Mouse (Mus musculus) liver, embryonic 13.5 days (tissue): ENCODE results near the gene Bcl11a. TPM values are rescaled to one million over a fixed set of nuclear protein-coding genes. Genes with fewer than 3 reads are reported as not detected.

Experiments
- ATAC-seq: fragments of 200-750 bp; cut with Nextera tagmentation; 2 replicates; pipeline ENCODE4 v1.8.0; 2017; ENCODE audit warnings: low read depth, mild to moderate bottlenecking, moderate number of reproducible peaks, moderate library complexity
- DNase-seq: peaks from one replicate; pipeline ENCODE4 v3.0.0; 2022
- H3K27ac ChIP-seq: fragments of 300-500 bp; sonication (generic); 2 replicates; pipeline ENCODE4 v1.5.1; 2015; ENCODE audit warnings: moderate library complexity, mild to moderate bottlenecking, inconsistent platforms
- H3K27me3 ChIP-seq: fragments of 300-500 bp; sonication (generic); 2 replicates; pipeline ENCODE4 v1.6.1; 2015; ENCODE audit warnings: mild to moderate bottlenecking, inconsistent platforms
- H3K36me3 ChIP-seq: fragments of 300-500 bp; sonication (generic); 2 replicates; pipeline ENCODE4 v1.6.1; 2015; ENCODE audit warnings: mild to moderate bottlenecking, inconsistent platforms
- H3K4me1 ChIP-seq: fragments of 300-500 bp; sonication (generic); replicated peaks from 2 replicates; pipeline ENCODE4 v1.6.1; 2015; ENCODE audit warnings: inconsistent platforms
- H3K4me2 ChIP-seq: fragments of 300-500 bp; sonication (generic); 2 replicates; pipeline ENCODE4 v1.6.1; 2015; ENCODE audit warnings: inconsistent platforms, mild to moderate bottlenecking, moderate library complexity
- H3K4me3 ChIP-seq: fragments of 300-500 bp; sonication (generic); replicated peaks from 2 replicates; pipeline ENCODE4 v1.5.1; 2015; ENCODE audit warnings: mild to moderate bottlenecking, inconsistent platforms
- H3K9ac ChIP-seq: fragments of 300-500 bp; sonication (generic); 2 replicates; pipeline ENCODE4 v1.6.1; 2015; ENCODE audit warnings: mild to moderate bottlenecking, inconsistent platforms
- H3K9me3 ChIP-seq: fragments of 300-500 bp; sonication (generic); replicated peaks from 2 replicates; pipeline ENCODE4 v1.6.1; 2016; ENCODE audit warnings: inconsistent platforms
- WGBS: fragments of 180-500 bp; shearing (Covaris S2); methylation state at CpG from one replicate; pipeline ENCODE4 v1.1.7; 2015; ENCODE audit not compliant: insufficient replicate concordance; 5-methylcytosine and 5-hydroxymethylcytosine counted together
- polyA plus RNA-seq: library from polyadenylated mRNA; unstranded; fragments of >200 nt; fragmentation: Nextera tagmentation; extraction: Ambion mirVana; gene quantifications from 2 replicates; pipeline ENCODE4 v1.2.1, GENCODE M21; 2015

Gene Bcl11a
- polyA plus RNA-seq, 1 experiment from 2014 or later, result 37.9 TPM

- Histone ChIP-seq H3K27me3 (no peaks in the 10 kb centered on the region), H3K4me3 (no peak overlapping the region), H3K9ac (peak overlapping the region; percentile 35; the same call in 1 of the 2 replicates), H3K36me3 (peaks cover 61% of the 10 kb centered on the region), H3K4me2 (no peak overlapping the region), H3K9me3 (no peaks in the 10 kb centered on the region), H3K27ac (peak overlapping the region; percentile 32; the same call in 1 of the 2 replicates), H3K4me1 (peaks cover 64% of the 10 kb centered on the region)
- DNase-seq, result no peak
- WGBS, result 64% methylated on average over 3 of the region's 3 CpGs
- no peak for ATAC-seq
These were observed 14.8 kb downstream of the Bcl11a start for GRCm38 (mm10) chr11:24092618-24093017.

- no peaks in the 10 kb centered on the region for H3K9me3 ChIP-seq
- peak; percentile 52 for ATAC-seq
These were observed 16.2 kb downstream of the Bcl11a start for GRCm38 (mm10) chr11:24094086-24094487.

GRCm38 (mm10) chr11:24095236-24095635 is 17.4 kb downstream of the Bcl11a start:
- Histone ChIP-seq H3K9ac (peak overlapping the region; percentile 22; the same call in 1 of the 2 replicates), H3K9me3 (no peaks in the 10 kb centered on the region), H3K27me3 (no peaks in the 10 kb centered on the region), H3K4me1 (peaks cover 81% of the 10 kb centered on the region), H3K36me3 (peaks cover 34% of the 10 kb centered on the region), H3K4me2 (peak overlapping the region; percentile 21; the same call in 1 of the 2 replicates), H3K27ac (peak overlapping the region; percentile 63), H3K4me3 (no peak overlapping the region)
- ATAC-seq (no peak), DNase-seq (no peak)
- 55% methylated on average over 9 of the region's 9 CpGs for WGBS

More at GRCm38 (mm10) chr11:24094086-24094487, 16.2 kb downstream of the Bcl11a start:
- H3K9ac ChIP-seq, result no peak overlapping the region
- no peaks in the 10 kb centered on the region for H3K27me3 ChIP-seq
- peaks cover 72% of the 10 kb centered on the region for H3K4me1 ChIP-seq
- peaks cover 46% of the 10 kb centered on the region for H3K36me3 ChIP-seq
- H3K4me3 ChIP-seq, result no peak overlapping the region
- peak overlapping the region; percentile 19 for H3K27ac ChIP-seq
- WGBS, result 36% methylated on average over 5 of the region's 5 CpGs
- H3K4me2 ChIP-seq, result no peak overlapping the region
- DNase-seq, result no peak

- no peak overlapping the region for H3K4me2 ChIP-seq
- DNase-seq (no peak), ATAC-seq (no peak)
- peaks cover 30% of the 10 kb centered on the region for H3K36me3 ChIP-seq
- H3K4me1 ChIP-seq, result peaks cover 86% of the 10 kb centered on the region
- no peaks in the 10 kb centered on the region for H3K27me3 ChIP-seq
- H3K9me3 ChIP-seq, result no peaks in the 10 kb centered on the region
- peak overlapping the region; percentile 63 for H3K27ac ChIP-seq
- H3K4me3 ChIP-seq, result no peak overlapping the region
- 76% methylated on average over 7 of the region's 7 CpGs for WGBS
- no peak overlapping the region for H3K9ac ChIP-seq
These were observed 17.9 kb downstream of the Bcl11a start for GRCm38 (mm10) chr11:24095656-24096353.

- no peaks in the 10 kb centered on the region for H3K27me3 ChIP-seq
- no peaks in the 10 kb centered on the region for H3K9me3 ChIP-seq
- H3K36me3 ChIP-seq, result peaks cover 28% of the 10 kb centered on the region
- DNase-seq (no peak), ATAC-seq (no peak)
- H3K9ac ChIP-seq, result no peak overlapping the region
- no peak overlapping the region for H3K4me3 ChIP-seq
- H3K27ac ChIP-seq, result no peak overlapping the region; the same call in 1 of the 2 replicates
- H3K4me2 ChIP-seq, result no peak overlapping the region
- 72% methylated on average over 6 of the region's 6 CpGs for WGBS
- H3K4me1 ChIP-seq, result peaks cover 89% of the 10 kb centered on the region
These were observed 18.6 kb downstream of the Bcl11a start for GRCm38 (mm10) chr11:24096483-24096882.

GRCm38 (mm10) chr11:24097026-24097425 is 19.2 kb downstream of the Bcl11a start:
- peak overlapping the region; percentile 51 for H3K27ac ChIP-seq
- DNase-seq, result no peak
- H3K36me3 ChIP-seq, result peaks cover 24% of the 10 kb centered on the region
- H3K4me1 ChIP-seq, result peaks cover 90% of the 10 kb centered on the region
- H3K9ac ChIP-seq, result no peak overlapping the region
- ATAC-seq, result no peak
- no peaks in the 10 kb centered on the region for H3K27me3 ChIP-seq
- H3K4me3 ChIP-seq, result no peak overlapping the region
- H3K4me2 ChIP-seq, result no peak overlapping the region
- WGBS, result 78% methylated on average over 6 of the region's 6 CpGs
- H3K9me3 ChIP-seq, result no peaks in the 10 kb centered on the region

- H3K27me3 ChIP-seq, result no peaks in the 10 kb centered on the region
- no peak for DNase-seq
- no peaks in the 10 kb centered on the region for H3K9me3 ChIP-seq
- peaks cover 92% of the 10 kb centered on the region for H3K4me1 ChIP-seq
- ATAC-seq, result no peak
- H3K4me2 ChIP-seq, result no peak overlapping the region
- WGBS, result 65% methylated on average over 5 of the region's 5 CpGs
- no peak overlapping the region for H3K4me3 ChIP-seq
- H3K9ac ChIP-seq, result no peak overlapping the region
- H3K36me3 ChIP-seq, result peaks cover 24% of the 10 kb centered on the region; the same call in 1 of the 2 replicates
- H3K27ac ChIP-seq, result no peak overlapping the region
These were observed 20.2 kb downstream of the Bcl11a start for GRCm38 (mm10) chr11:24098069-24098468.

- H3K4me2 ChIP-seq, result peak overlapping the region; percentile 51
These were observed 20.8 kb downstream of the Bcl11a start for GRCm38 (mm10) chr11:24098662-24099061.

GRCm38 (mm10) chr11:24099215-24099614 is 21.4 kb downstream of the Bcl11a start:
- peak overlapping the region; percentile 51 for H3K4me2 ChIP-seq
- H3K27me3 ChIP-seq, result no peaks in the 10 kb centered on the region
- no peak for DNase-seq
- peaks cover 22% of the 10 kb centered on the region for H3K36me3 ChIP-seq
- H3K9me3 ChIP-seq, result no peaks in the 10 kb centered on the region
- H3K4me1 ChIP-seq, result peaks cover 90% of the 10 kb centered on the region
- WGBS, result 70% methylated on average over 10 of the region's 10 CpGs
- no peak overlapping the region for H3K4me3 ChIP-seq
- no peak for ATAC-seq
- H3K9ac ChIP-seq, result no peak overlapping the region
- H3K27ac ChIP-seq, result peak overlapping the region; percentile 81

More at GRCm38 (mm10) chr11:24098662-24099061, 20.8 kb downstream of the Bcl11a start:
- H3K27me3 ChIP-seq, result no peaks in the 10 kb centered on the region
- H3K9me3 ChIP-seq, result no peaks in the 10 kb centered on the region
- H3K27ac ChIP-seq, result peak overlapping the region; percentile 81
- DNase-seq, result no peak
- no peak overlapping the region for H3K9ac ChIP-seq
- no peak overlapping the region for H3K4me3 ChIP-seq
- peaks cover 25% of the 10 kb centered on the region; the same call in 1 of the 2 replicates for H3K36me3 ChIP-seq
- 54% methylated on average over 3 of the region's 3 CpGs for WGBS
- no peak for ATAC-seq
- H3K4me1 ChIP-seq, result peaks cover 93% of the 10 kb centered on the region

- H3K4me2 ChIP-seq, result peak overlapping the region; percentile 51
- no peaks in the 10 kb centered on the region for H3K27me3 ChIP-seq
- DNase-seq (no peak), ATAC-seq (peak; percentile 45)
- H3K4me3 ChIP-seq, result peak overlapping the region; percentile 20; the same call in 1 of the 2 replicates
- WGBS, result 20% methylated on average over 6 of the region's 7 CpGs
- peak overlapping the region; percentile 45; the same call in 1 of the 2 replicates for H3K9ac ChIP-seq
- peak overlapping the region; percentile 81 for H3K27ac ChIP-seq
- H3K36me3 ChIP-seq, result peaks cover 20% of the 10 kb centered on the region
- H3K4me1 ChIP-seq, result peaks cover 89% of the 10 kb centered on the region
- no peaks in the 10 kb centered on the region for H3K9me3 ChIP-seq
These were observed 22.0 kb downstream of the Bcl11a start for GRCm38 (mm10) chr11:24099886-24100293.

- 22% methylated on average over 4 of the region's 4 CpGs for WGBS
- Histone ChIP-seq H3K4me1 (peaks cover 82% of the 10 kb centered on the region), H3K9me3 (no peaks in the 10 kb centered on the region), H3K4me2 (peak overlapping the region; percentile 51), H3K9ac (peak overlapping the region; percentile 56), H3K27me3 (no peaks in the 10 kb centered on the region), H3K27ac (peak overlapping the region; percentile 81), H3K36me3 (peaks cover 18% of the 10 kb centered on the region), H3K4me3 (peak overlapping the region; percentile 25)
- DNase-seq, result peak; percentile 37
- peak; percentile 81 for ATAC-seq
These were observed 22.7 kb downstream of the Bcl11a start for GRCm38 (mm10) chr11:24100449-24101070.
